Mouse (Mus musculus): Measurements from ENCODE around the gene Rcsd1. TPM values are rescaled to one million over a fixed set of nuclear protein-coding genes. Genes with fewer than 3 reads are reported as not detected.

Rcsd1 gene
- polyA plus RNA-seq, 1 experiment from 2014 or later = 14.2 TPM

GRCm38 (mm10) chr1:165718543-165719105, 9.1 kb upstream of the Rcsd1 start:
- Histone ChIP-seq H3K27ac (ENCODE audit: low read depth, low read length) (peak overlapping the region; percentile 84), H3K36me3 (ENCODE audit: control insufficient read depth, insufficient read depth) (no peaks in the 10 kb centered on the region), H3K4me2 (replicated peaks; ENCODE audit: low read depth) (peak overlapping the region; percentile 40), H3K9ac (ENCODE audit: low read depth, low read length) (no peak overlapping the region), H3K27me3 (replicated peaks; ENCODE audit: control insufficient read depth, insufficient read depth, low read length) (no peaks in the 10 kb centered on the region), H3K4me1 (replicated peaks; ENCODE audit: control insufficient read depth, insufficient read depth, low read length) (no peaks in the 10 kb centered on the region), H3K9me3 (ENCODE audit: control insufficient read depth) (no peaks in the 10 kb centered on the region), H3K4me3 (ENCODE audit: low read depth, low read length) (no peak overlapping the region)
- WGBS = 50% methylated on average over 15 of the region's 15 CpGs
- no peak for ATAC-seq
- TF ChIP-seq CTCF (IDR thresholded peaks at IDR 0.05; ENCODE audit: low read depth) = no peak

GRCm38 (mm10) chr1:165717711-165718542, 8.4 kb upstream of the Rcsd1 start:
- ATAC-seq = peak; percentile 47; the same call in 1 of the 2 replicates
- no peak overlapping the region for H3K4me3 ChIP-seq (ENCODE audit: low read depth, low read length)
- no peak overlapping the region for H3K9ac ChIP-seq (ENCODE audit: low read depth, low read length)
- H3K27me3 ChIP-seq (replicated peaks; ENCODE audit: control insufficient read depth, insufficient read depth, low read length) = no peaks in the 10 kb centered on the region
- H3K27ac ChIP-seq (ENCODE audit: low read depth, low read length) = peak overlapping the region; percentile 84
- H3K9me3 ChIP-seq (ENCODE audit: control insufficient read depth) = no peaks in the 10 kb centered on the region
- H3K36me3 ChIP-seq (ENCODE audit: control insufficient read depth, insufficient read depth) = no peaks in the 10 kb centered on the region
- no peak for TF ChIP-seq CTCF (IDR thresholded peaks at IDR 0.05; ENCODE audit: low read depth)
- H3K4me2 ChIP-seq (replicated peaks; ENCODE audit: low read depth) = peak overlapping the region; percentile 40
- H3K4me1 ChIP-seq (replicated peaks; ENCODE audit: control insufficient read depth, insufficient read depth, low read length) = no peaks in the 10 kb centered on the region
- 42% methylated on average over 11 of the region's 11 CpGs for WGBS

GRCm38 (mm10) chr1:165716426-165716825, 6.9 kb upstream of the Rcsd1 start:
- Histone ChIP-seq H3K4me1 (replicated peaks; ENCODE audit: control insufficient read depth, insufficient read depth, low read length) (no peaks in the 10 kb centered on the region), H3K36me3 (ENCODE audit: control insufficient read depth, insufficient read depth) (no peaks in the 10 kb centered on the region), H3K27ac (ENCODE audit: low read depth, low read length) (no peak overlapping the region), H3K4me3 (ENCODE audit: low read depth, low read length) (no peak overlapping the region), H3K9me3 (ENCODE audit: control insufficient read depth) (no peaks in the 10 kb centered on the region), H3K4me2 (replicated peaks; ENCODE audit: low read depth) (no peak overlapping the region), H3K27me3 (replicated peaks; ENCODE audit: control insufficient read depth, insufficient read depth, low read length) (no peaks in the 10 kb centered on the region), H3K9ac (ENCODE audit: low read depth, low read length) (no peak overlapping the region)
- no peak for ATAC-seq
- WGBS = 83% methylated on average over 4 of the region's 4 CpGs
- no peak for TF ChIP-seq CTCF (IDR thresholded peaks at IDR 0.05; ENCODE audit: low read depth)

- TF ChIP-seq CTCF (IDR thresholded peaks at IDR 0.05; ENCODE audit: low read depth) = no peak
- Histone ChIP-seq H3K4me3 (ENCODE audit: low read depth, low read length) (no peak overlapping the region), H3K4me1 (replicated peaks; ENCODE audit: control insufficient read depth, insufficient read depth, low read length) (no peaks in the 10 kb centered on the region), H3K27me3 (replicated peaks; ENCODE audit: control insufficient read depth, insufficient read depth, low read length) (no peaks in the 10 kb centered on the region), H3K27ac (ENCODE audit: low read depth, low read length) (no peak overlapping the region), H3K9ac (ENCODE audit: low read depth, low read length) (no peak overlapping the region), H3K9me3 (ENCODE audit: control insufficient read depth) (no peaks in the 10 kb centered on the region), H3K4me2 (replicated peaks; ENCODE audit: low read depth) (no peak overlapping the region), H3K36me3 (ENCODE audit: control insufficient read depth, insufficient read depth) (no peaks in the 10 kb centered on the region)
- no peak for ATAC-seq
- 53% methylated on average over 5 of the region's 5 CpGs for WGBS
Observed at GRCm38 (mm10) chr1:165713798-165714197, 4.2 kb upstream of the Rcsd1 start.

GRCm38 (mm10) chr1:165711914-165712313, 2.4 kb upstream of the Rcsd1 start:
- Histone ChIP-seq H3K27ac (ENCODE audit: low read depth, low read length) (no peak overlapping the region), H3K9ac (ENCODE audit: low read depth, low read length) (no peak overlapping the region), H3K4me3 (ENCODE audit: low read depth, low read length) (no peak overlapping the region), H3K4me1 (replicated peaks; ENCODE audit: control insufficient read depth, insufficient read depth, low read length) (0 out of 2 replicates have a peak, but pooled peaks cover 4% of the 10 kb centered on the region), H3K36me3 (ENCODE audit: control insufficient read depth, insufficient read depth) (no peaks in the 10 kb centered on the region), H3K27me3 (replicated peaks; ENCODE audit: control insufficient read depth, insufficient read depth, low read length) (no peaks in the 10 kb centered on the region), H3K4me2 (replicated peaks; ENCODE audit: low read depth) (no peak overlapping the region), H3K9me3 (ENCODE audit: control insufficient read depth) (no peaks in the 10 kb centered on the region)
- 87% methylated on average over 5 of the region's 5 CpGs for WGBS
- TF ChIP-seq CTCF (IDR thresholded peaks at IDR 0.05; ENCODE audit: low read depth) = no peak
- ATAC-seq = no peak

- Histone ChIP-seq H3K4me1 (replicated peaks; ENCODE audit: control insufficient read depth, insufficient read depth, low read length) (0 out of 2 replicates have a peak, but pooled peaks cover 4% of the 10 kb centered on the region), H3K36me3 (ENCODE audit: control insufficient read depth, insufficient read depth) (no peaks in the 10 kb centered on the region), H3K27me3 (replicated peaks; ENCODE audit: control insufficient read depth, insufficient read depth, low read length) (no peaks in the 10 kb centered on the region), H3K9me3 (ENCODE audit: control insufficient read depth) (no peaks in the 10 kb centered on the region), H3K4me3 (ENCODE audit: low read depth, low read length) (no peak overlapping the region; the same call in 1 of the 2 replicates), H3K9ac (ENCODE audit: low read depth, low read length) (no peak overlapping the region), H3K4me2 (replicated peaks; ENCODE audit: low read depth) (peak overlapping the region; percentile 88), H3K27ac (ENCODE audit: low read depth, low read length) (no peak overlapping the region)
- no peak for TF ChIP-seq CTCF (IDR thresholded peaks at IDR 0.05; ENCODE audit: low read depth)
- no peak for ATAC-seq
- 51% methylated on average over 9 of the region's 9 CpGs for WGBS
Observed at GRCm38 (mm10) chr1:165708686-165709380, 724 bp downstream of the Rcsd1 start.

Measured in intestine, postnatal 0 days (tissue).